Mouse (Mus musculus) olfactory bulb, adult 2 months (tissue): Measurements from ENCODE around the gene Prr11. TPM values are rescaled to one million over a fixed set of nuclear protein-coding genes. Genes with fewer than 3 reads are reported as not detected.
"Not testable (repeated sequence)": the region's sequence is repeated elsewhere in the genome, so short reads cannot be mapped to it uniquely, and the experiment has no call there.

Experiments
- H3K27ac ChIP-seq: fragments of 200-500 bp; 2 replicates; pipeline ENCODE4 v1.5.1; 2012; ENCODE audit warnings: low read depth, low read length; ENCODE audit not compliant: insufficient read depth
- H3K4me1 ChIP-seq: fragments of 200-500 bp; 2 replicates; pipeline ENCODE4 v1.6.1; 2012; ENCODE audit warnings: low read length; ENCODE audit not compliant: control insufficient read depth, insufficient read depth
- H3K4me3 ChIP-seq: fragments of 200-500 bp; 2 replicates; pipeline ENCODE4 v1.5.1; 2012; ENCODE audit warnings: mild to moderate bottlenecking, low read depth, low read length, moderate library complexity; ENCODE audit not compliant: insufficient read depth
- CTCF ChIP-seq: fragments of 200-500 bp; IDR thresholded peaks from 2 replicates; pipeline ENCODE4 v1.5.1; 2012; ENCODE audit warnings: low read depth, mild to moderate bottlenecking, low read length, moderate library complexity; ENCODE audit not compliant: insufficient read depth
- POLR2A ChIP-seq: fragments of 200-500 bp; IDR thresholded peaks from 2 replicates; pipeline ENCODE4 v1.6.1; 2012; ENCODE audit warnings: mild to moderate bottlenecking, low read depth, low read length, moderate library complexity; ENCODE audit not compliant: insufficient read depth
- WGBS: fragments of 180-500 bp; shearing (Covaris S2); methylation state at CpG from one replicate; pipeline ENCODE4 v1.1.7; 2018; 5-methylcytosine and 5-hydroxymethylcytosine counted together
- polyA plus RNA-seq: library from polyadenylated mRNA; stranded (reverse); fragments of >200 nt; gene quantifications from 2 replicates; pipeline ENCODE4 v1.2.4, GENCODE M21; 2012; ENCODE audit warnings: low replicate concordance; ENCODE audit not compliant: missing spikeins, insufficient read depth, insufficient read length

Gene Prr11
- polyA plus RNA-seq, 1 experiment, result not detected

DNA sequence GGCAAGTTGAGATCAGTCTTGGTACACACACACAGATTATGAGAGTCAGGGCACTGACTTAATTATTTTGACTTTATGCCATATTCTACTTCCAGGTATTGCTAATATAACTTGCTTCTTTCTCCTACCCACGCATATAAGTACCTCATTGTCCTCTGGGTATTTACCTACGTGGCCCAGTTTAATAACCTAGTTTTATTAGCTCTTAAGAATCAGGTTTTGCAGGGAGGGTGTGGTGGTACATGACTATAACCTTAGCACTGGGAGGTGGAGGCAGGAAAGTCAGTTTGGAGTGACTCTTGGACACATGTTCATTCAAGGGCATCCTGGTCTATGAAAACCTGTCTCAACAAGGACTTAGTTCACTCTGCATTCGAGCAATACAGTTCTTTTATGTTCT lies 46.4 kb downstream of the Prr11 start:
- Histone ChIP-seq H3K4me3 (no peak overlapping the region), H3K27ac (no peak overlapping the region), H3K4me1 (peaks cover 3% of the 10 kb centered on the region)
- TF ChIP-seq POLR2A (no peak), CTCF (no peak)
- 77% methylated on average over 3 of the region's 3 CpGs for WGBS

DNA sequence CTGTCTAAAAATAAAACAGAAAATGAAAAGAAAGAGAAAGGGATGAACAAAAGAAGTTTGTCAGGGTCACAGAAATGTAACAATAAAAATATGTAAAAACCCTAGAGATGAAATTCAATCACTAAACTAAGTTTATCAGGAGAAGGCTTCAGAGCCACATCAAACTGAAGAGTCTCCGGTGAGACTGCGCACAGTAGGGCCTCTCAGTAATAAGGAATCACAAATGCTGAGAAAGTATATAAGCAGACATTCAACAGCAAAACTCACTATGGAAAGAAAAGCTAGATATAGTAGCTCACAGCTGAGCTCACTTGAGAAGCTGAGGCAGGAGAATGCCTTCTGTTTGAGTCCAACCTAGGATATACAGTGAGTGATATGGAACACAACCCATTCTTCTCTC lies 48.1 kb downstream of the Prr11 start:
- Histone ChIP-seq H3K4me3 (no peak overlapping the region), H3K27ac (no peak overlapping the region), H3K4me1 (peaks cover 3% of the 10 kb centered on the region)
- WGBS, result 96% methylated on average over 2 of the region's 2 CpGs
- no peak for TF ChIP-seq CTCF
- TF ChIP-seq POLR2A, result no peak

DNA sequence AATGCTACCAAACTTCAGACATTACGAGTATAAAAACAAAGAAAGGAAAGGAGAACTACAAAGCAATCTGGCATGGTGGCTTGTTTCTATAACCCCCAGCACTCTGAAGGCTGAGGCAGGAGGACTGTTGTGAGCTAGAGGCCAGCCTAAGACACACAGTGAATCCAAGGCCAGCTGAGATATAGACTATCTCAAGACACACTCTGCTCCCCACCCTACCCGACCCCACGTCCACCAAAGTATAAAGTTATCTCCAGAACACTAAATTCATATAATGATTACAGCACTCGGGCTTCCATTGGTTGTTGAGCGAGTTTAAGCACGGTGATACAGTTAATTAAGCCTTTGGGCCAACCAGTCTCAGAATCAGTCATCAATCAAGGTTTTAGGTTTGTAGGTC lies 52.2 kb downstream of the Prr11 start:
- Histone ChIP-seq H3K4me1 (no peaks in the 10 kb centered on the region), H3K4me3 (no peak overlapping the region), H3K27ac (no peak overlapping the region)
- WGBS, result 94% methylated on average over 6 of the region's 6 CpGs
- no peak for TF ChIP-seq CTCF

DNA sequence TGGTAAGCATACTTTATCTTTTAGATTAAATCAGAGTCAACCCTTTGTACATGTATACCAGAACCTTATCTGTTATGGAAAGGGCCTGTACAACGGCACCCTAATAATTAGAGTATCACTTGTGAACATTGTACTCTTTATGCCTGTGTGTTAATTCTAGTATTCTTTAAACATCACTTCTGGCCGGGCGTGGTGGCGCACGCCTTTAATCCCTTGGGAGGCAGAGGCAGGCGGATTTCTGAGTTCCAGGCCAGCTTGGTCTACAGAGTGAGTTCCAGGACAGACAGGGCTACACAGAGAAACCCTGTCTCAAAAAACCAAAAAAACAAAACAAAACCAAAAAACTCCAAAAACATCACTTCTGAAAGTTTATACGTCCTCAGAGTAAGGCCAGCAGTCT lies 59.6 kb downstream of the Prr11 start:
- H3K27ac ChIP-seq, H3K4me1 ChIP-seq, H3K4me3 ChIP-seq: not testable (repeated sequence)
- WGBS, result 90% methylated on average over 7 of the region's 7 CpGs

DNA sequence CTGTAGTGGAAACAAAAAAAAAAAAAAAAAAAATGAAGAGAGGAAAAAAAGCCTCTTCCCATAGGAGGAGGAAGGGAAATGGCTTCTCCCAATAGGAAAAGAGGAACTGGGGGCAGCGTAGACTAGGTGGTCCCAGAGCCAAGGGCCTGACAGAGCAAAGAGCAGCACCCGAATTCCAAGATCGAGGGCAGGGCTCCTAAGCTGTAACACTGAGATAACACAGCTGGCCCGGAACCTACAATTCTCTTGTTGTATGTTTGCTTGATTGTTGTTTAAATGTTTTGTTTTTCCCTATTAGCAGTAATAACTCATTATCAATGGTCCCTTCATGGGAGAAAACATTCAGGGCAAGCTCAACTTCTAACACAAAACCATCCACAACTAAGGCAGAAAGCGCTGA lies 61.5 kb downstream of the Prr11 start:
- TF ChIP-seq POLR2A (no peak), CTCF (no peak)
- Histone ChIP-seq H3K27ac (no peak overlapping the region), H3K4me1 (no peaks in the 10 kb centered on the region), H3K4me3 (no peak overlapping the region)
- 94% methylated on average over 5 of the region's 5 CpGs for WGBS

DNA sequence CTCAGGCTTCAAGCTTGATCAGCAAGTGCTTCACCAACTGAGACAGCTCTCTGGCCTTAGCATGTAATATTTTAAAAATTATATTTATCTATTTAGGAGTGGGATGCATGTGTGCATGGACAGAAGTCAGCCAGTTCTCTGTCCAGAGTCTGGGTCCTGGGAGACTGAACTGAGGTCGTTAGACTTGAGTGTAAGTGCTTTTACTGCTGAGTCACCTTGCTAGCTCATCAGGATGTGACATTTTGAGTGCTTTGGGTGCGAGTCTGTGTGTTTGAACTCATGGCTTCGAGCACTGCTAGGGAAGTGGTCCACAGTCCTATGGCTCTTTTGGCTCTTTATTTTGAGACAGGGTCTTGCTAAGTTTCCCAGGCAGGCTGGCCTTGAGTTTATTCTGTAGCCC lies 65.5 kb downstream of the Prr11 start:
- 88% methylated on average over 3 of the region's 3 CpGs for WGBS
- Histone ChIP-seq H3K27ac (no peak overlapping the region), H3K4me1 (peaks cover 8% of the 10 kb centered on the region), H3K4me3 (no peak overlapping the region)
- no peak for TF ChIP-seq CTCF
- no peak for TF ChIP-seq POLR2A

DNA sequence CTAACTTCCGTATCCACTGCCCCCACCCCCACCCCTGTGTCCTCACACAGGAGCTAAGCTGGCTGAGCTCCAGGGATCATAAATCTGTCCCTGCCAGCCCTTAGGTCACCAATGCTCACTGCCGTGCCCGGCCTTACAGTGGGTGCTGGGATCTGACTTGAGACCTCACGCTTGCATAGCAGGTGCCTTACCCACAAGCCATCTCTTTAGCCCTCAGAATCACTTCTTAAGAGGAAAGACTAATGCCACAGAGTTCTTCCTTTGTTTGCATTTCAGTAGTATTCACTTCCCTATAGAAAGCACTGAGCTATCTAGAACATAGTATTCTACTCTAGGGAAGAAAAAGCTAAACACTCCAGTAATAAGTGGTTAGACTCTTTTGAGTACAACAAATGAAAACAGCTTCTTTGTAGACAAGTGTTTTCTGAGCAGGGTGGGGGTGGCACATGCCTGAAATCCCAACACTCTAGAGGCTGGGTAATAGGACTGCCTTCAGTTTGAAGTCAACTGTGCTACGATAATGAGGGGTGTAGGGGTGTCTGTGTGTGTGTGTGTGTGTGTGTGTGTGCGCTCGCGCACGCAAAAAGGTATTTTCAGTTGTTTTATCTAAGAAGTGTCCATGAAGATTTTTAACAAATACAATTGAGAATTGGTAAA lies 69.1 kb downstream of the Prr11 start:
- TF ChIP-seq POLR2A, result no peak
- TF ChIP-seq CTCF, result no peak
- Histone ChIP-seq H3K4me3 (no peak overlapping the region), H3K4me1 (peaks cover 8% of the 10 kb centered on the region), H3K27ac (peak overlapping the region; percentile 75; the same call in 1 of the 2 replicates)
- 60% methylated on average over 9 of the region's 9 CpGs for WGBS

Other genes with a start within 250 kb of the Prr11 start
- not detected in 2 replicates for gene Ypel2, start 115.0 kb downstream of the Prr11 start, polyA plus RNA-seq
- not detected in 2 replicates for gene Gdpd1, start 34.6 kb downstream of the Prr11 start, polyA plus RNA-seq
- not detected in 2 replicates for gene Smg8, start 21.9 kb downstream of the Prr11 start, polyA plus RNA-seq
- gene Ska2, start 526 bp upstream of the Prr11 start, polyA plus RNA-seq, result not detected in 2 replicates
- 151 TPM in 1 of 2 replicates, not detected in the other for gene Trim37, start 18.4 kb upstream of the Prr11 start, polyA plus RNA-seq